Mouse (Mus musculus) layer of hippocampus, postnatal 36 days (tissue): ENCODE data around the gene Zfp354b. TPM values are rescaled to one million over a fixed set of nuclear protein-coding genes. Genes with fewer than 3 reads are reported as not detected.

ENCODE experiments used
- DNase-seq, 2 experiments: peaks; one replicate each; pipeline ENCODE4 v3.0.0; 2022
- total RNA-seq, 2 experiments: library from RNA; stranded (reverse); gene quantifications; 2 replicates each; pipeline ENCODE4 v1.2.3; 2021

Zfp354b gene
- 1 to 10 TPM; 6.5 to 7.4 TPM for total RNA-seq

GRCm38 (mm10) chr11:50931451-50931866 is at the start of gene Zfp354b:
Gene Zfp354b (minus strand): TSS chr11:50931633.
- peak; percentile 85 to 87 for DNase-seq

- DNase-seq, result no peak
Observed at GRCm38 (mm10) chr11:50977216-50977615, 45.8 kb upstream of the Zfp354b start.

- no peak for DNase-seq
Observed at GRCm38 (mm10) chr11:50966230-50966629, 34.8 kb upstream of the Zfp354b start, which contains the start of gene Olfr1378. Gene Olfr1378 (plus strand): TSS chr11:50966530.

GRCm38 (mm10) chr11:50964886-50965285 is 33.5 kb upstream of the Zfp354b start:
- DNase-seq, result no peak

GRCm38 (mm10) chr11:50953665-50954064 is 22.2 kb upstream of the Zfp354b start, which contains the start of gene Prop1:
Gene Prop1 (minus strand): TSS chr11:50953765.
- no peak for DNase-seq

- no peak for DNase-seq
Observed at GRCm38 (mm10) chr11:50952290-50952689, 20.9 kb upstream of the Zfp354b start.

- DNase-seq, result no peak
Observed at GRCm38 (mm10) chr11:50943506-50943905, 12.1 kb upstream of the Zfp354b start, which contains the start of gene 4933414I15Rik. Gene 4933414I15Rik (minus strand): TSS chr11:50943765.

GRCm38 (mm10) chr11:50942386-50942785 is 11.0 kb upstream of the Zfp354b start:
- no peak for DNase-seq

GRCm38 (mm10) chr11:50939621-50940366 is 8.4 kb upstream of the Zfp354b start:
- peak in 1 of 2 experiments; percentile 18 for DNase-seq

- DNase-seq, result no peak
Observed at GRCm38 (mm10) chr11:50938435-50938834, 7.0 kb upstream of the Zfp354b start.

- DNase-seq, result no peak
Observed at GRCm38 (mm10) chr11:50932040-50932439, 607 bp upstream of the Zfp354b start.

GRCm38 (mm10) chr11:50931021-50931420 is 412 bp downstream of the Zfp354b start:
- DNase-seq, result no peak

GRCm38 (mm10) chr11:50930469-50931014 is 891 bp downstream of the Zfp354b start:
- peak in 1 of 2 experiments; percentile 10 for DNase-seq

GRCm38 (mm10) chr11:50915671-50916320 is 15.6 kb downstream of the Zfp354b start, which contains the start of gene Zfp2:
Gene Zfp2 (minus strand): TSS chr11:50916165.
- peak; percentile 90 to 91 for DNase-seq

- DNase-seq, result no peak
Observed at GRCm38 (mm10) chr11:50914461-50914860, 17.0 kb downstream of the Zfp354b start.

- DNase-seq, result no peak
Observed at GRCm38 (mm10) chr11:50913301-50913700, 18.1 kb downstream of the Zfp354b start.

GRCm38 (mm10) chr11:50908136-50908535 is 23.3 kb downstream of the Zfp354b start:
- DNase-seq, result no peak

GRCm38 (mm10) chr11:50897359-50897758 is 34.1 kb downstream of the Zfp354b start:
- DNase-seq, result no peak

- DNase-seq, result no peak
Observed at GRCm38 (mm10) chr11:50892441-50892840, 39.0 kb downstream of the Zfp354b start.

- peak; percentile 95 to 96 for DNase-seq
Observed at GRCm38 (mm10) chr11:50887390-50888128, 43.9 kb downstream of the Zfp354b start, which contains the start of gene Zfp454. Gene Zfp454 (minus strand): TSS chr11:50887651.

- no peak for DNase-seq
Observed at GRCm38 (mm10) chr11:50886933-50887293, 44.5 kb downstream of the Zfp354b start.

- no peak for DNase-seq
Observed at GRCm38 (mm10) chr11:50886231-50886932, 45.1 kb downstream of the Zfp354b start.
